Mouse (Mus musculus): ENCODE results near the gene Comt. TPM values are rescaled to one million over a fixed set of nuclear protein-coding genes. Genes with fewer than 3 reads are reported as not detected.

Comt gene
- polyA plus RNA-seq, 1 experiment from 2014 or later: 83.5 TPM

DNA sequence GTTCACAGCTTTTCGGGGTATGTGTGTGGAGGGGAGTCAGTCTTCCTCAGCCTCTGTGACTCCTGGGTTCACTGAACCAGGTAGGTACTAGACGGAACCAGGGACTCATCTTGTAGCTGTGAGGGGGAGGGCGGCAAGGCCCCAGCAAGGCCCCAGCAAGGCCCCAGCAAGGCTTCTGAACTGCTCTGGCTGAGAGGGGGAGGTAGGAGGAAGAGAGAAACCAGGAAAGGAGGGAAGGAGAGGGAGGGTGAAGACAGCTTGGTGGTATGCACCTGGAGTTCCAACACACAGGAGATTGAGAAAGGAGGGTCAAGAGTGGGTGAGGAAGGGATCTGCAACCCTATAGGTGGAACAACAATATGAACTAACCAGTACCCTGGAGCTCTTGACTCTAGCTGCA, 9.8 kb downstream of the Comt start:
- DNase-seq (ENCODE audit: low spot score): peak; percentile 76
- peak overlapping the region; percentile 56; the same call in 1 of the 2 replicates for H3K27ac ChIP-seq
- peaks cover 57% of the 10 kb centered on the region for H3K36me3 ChIP-seq
- H3K4me1 ChIP-seq: peaks cover 26% of the 10 kb centered on the region
- no peaks in the 10 kb centered on the region for H3K27me3 ChIP-seq (ENCODE audit: insufficient read depth, poor library complexity, severe bottlenecking)
- WGBS: 82% methylated on average over 3 of the region's 3 CpGs
- H3K4me3 ChIP-seq: no peak overlapping the region
- no peaks in the 10 kb centered on the region for H3K9me3 ChIP-seq

DNA sequence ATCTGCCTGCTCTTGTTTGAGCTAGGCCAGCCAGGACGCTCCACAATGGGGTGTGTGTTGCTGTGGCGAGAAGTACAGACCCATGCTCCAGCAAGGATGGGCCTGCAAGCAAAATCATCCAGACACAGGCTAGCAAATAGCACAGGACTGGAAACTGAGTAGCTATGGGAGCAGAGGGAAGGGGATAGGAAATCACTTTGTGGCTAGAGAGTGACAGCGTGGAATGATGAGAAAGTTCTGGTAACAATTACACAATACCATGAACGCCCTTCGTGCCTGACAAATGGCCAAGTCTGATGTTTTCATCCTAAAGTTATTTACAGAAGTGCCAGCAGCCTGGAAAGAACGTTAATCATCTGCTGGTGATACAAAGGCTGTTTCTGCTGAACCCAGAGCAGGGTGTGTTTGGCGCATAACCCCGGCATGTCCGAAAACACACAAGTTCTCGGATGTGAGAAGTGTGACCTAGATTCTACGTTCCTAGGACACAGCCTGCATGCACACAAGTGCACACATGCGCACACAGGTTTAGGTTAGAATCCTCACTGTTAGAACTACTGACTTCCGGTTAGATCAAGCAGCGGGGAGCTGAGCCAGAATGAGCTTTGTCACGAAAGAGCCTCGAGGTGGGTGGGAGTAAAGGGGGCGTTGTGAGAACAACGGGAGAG, 10.4 kb downstream of the Comt start:
- WGBS: 72% methylated on average over 18 of the region's 18 CpGs
- no peaks in the 10 kb centered on the region for H3K9me3 ChIP-seq
- peak; percentile 74 for DNase-seq (ENCODE audit: low spot score)
- H3K4me1 ChIP-seq: peaks cover 31% of the 10 kb centered on the region
- H3K36me3 ChIP-seq: peaks cover 57% of the 10 kb centered on the region
- H3K4me3 ChIP-seq: no peak overlapping the region
- H3K27me3 ChIP-seq (ENCODE audit: insufficient read depth, poor library complexity, severe bottlenecking): no peaks in the 10 kb centered on the region
- peak overlapping the region; percentile 56; the same call in 1 of the 2 replicates for H3K27ac ChIP-seq

DNA sequence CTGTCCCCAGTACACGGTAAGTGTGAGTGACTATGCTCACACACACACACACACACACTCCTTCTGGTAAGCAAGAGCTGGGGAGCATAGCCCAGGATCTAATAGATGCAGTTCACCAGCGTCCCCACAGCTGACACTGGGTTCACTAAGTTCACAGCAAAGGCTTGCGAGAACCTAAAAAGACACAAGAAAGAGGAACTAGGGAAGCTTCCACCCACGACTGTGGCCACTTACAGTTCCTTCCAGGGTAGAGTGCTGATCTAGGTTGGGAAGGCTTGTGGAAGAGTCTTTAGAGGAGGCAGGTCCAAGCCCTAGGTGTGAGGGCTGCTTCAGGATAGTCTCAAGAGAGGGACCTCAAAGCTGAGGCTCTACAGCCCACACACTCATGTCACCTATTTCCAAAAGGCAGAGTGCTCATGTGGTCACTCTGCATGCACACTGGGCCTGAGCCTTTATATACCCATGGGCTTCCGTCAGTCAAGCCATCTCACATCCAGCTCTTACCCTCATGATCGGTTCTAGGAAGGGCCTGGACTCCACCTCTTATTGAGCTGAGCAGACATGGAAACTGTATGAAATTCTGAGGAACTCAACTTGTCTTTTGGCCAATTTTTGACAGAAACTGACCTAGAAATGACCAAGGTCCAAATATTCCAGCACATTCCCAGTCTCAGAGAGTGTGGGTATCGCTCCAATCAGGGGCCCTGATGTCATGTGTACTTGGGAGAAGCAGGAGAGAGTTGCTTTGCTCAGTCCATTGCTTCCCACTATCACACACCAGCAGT, 13.4 kb downstream of the Comt start:
- no peak overlapping the region for H3K4me3 ChIP-seq
- H3K36me3 ChIP-seq: peaks cover 70% of the 10 kb centered on the region
- DNase-seq (ENCODE audit: low spot score): no peak
- H3K27ac ChIP-seq: no peak overlapping the region
- no peaks in the 10 kb centered on the region for H3K27me3 ChIP-seq (ENCODE audit: insufficient read depth, poor library complexity, severe bottlenecking)
- H3K4me1 ChIP-seq: peaks cover 37% of the 10 kb centered on the region
- 88% methylated on average over 7 of the region's 7 CpGs for WGBS
- H3K9me3 ChIP-seq: no peaks in the 10 kb centered on the region

DNA sequence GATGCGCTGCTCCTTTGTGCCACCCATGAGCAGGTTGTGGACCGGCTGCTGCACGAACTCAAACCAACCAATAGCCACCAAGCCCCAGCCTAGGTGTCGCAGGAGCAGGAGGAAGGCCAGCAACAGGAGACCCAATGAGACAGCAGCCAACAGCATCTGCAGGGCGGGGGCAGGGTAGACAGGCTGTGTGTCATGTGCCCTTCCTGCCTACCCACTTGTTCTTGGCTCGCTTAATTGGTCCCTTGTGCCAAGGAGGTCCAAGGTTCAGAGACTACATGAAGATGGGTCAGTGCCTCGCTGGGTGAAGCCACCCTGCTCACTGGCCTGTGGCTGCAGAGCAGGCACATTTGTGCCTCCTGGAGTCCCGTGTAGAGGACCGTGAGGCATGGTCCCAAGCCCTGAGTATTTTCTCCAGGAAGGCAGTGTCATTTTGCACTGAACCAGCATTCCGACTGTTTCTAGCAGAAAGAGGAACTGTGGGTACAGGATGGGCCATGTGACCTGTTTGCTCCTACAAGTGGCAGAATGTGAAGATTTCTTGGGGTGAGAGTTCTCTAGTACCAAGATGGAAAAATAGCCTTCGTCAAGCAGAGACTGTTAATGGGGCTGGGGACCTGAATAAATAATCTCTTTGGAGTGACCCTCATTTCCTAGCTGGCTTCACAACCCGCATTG, 14.7 kb downstream of the Comt start:
- no peaks in the 10 kb centered on the region for H3K9me3 ChIP-seq
- H3K4me3 ChIP-seq: no peak overlapping the region
- WGBS: 88% methylated on average over 12 of the region's 12 CpGs
- no peaks in the 10 kb centered on the region for H3K27me3 ChIP-seq (ENCODE audit: insufficient read depth, poor library complexity, severe bottlenecking)
- H3K4me1 ChIP-seq: peaks cover 39% of the 10 kb centered on the region
- H3K27ac ChIP-seq: no peak overlapping the region
- peaks cover 72% of the 10 kb centered on the region for H3K36me3 ChIP-seq
- peak; percentile 73 for DNase-seq (ENCODE audit: low spot score)

DNA sequence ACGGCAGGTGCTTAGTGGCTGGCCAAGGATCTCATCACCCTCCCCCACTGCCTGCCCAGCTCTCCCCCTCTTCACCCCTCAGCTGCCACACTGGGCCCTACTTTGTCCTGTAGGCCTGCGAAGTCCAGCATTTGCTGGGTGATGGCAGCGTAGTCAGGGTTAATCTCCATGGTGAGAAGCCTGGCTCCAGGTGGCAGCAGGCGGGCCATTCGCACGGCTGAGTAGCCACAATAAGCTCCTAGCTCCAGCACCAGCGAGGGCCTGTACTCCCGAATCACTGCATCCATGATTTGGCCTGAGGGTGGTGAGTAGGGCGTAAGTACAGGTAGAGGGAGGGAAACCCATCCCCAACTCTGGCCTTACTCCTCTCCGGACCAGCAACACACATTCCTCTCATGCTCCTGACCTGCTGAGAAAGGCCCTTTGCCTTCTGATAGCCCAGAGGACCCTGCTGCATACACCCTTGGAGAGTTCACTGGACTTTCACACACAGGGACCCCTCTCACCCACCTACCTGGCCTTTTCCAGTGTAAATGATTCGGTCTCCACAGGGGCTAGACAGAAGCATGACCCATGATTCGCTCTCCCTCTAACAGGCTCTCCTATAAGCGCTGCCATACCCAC, 15.5 kb downstream of the Comt start:
- DNase-seq (ENCODE audit: low spot score): peak; percentile 74
- Histone ChIP-seq H3K27ac (no peak overlapping the region), H3K4me1 (peaks cover 35% of the 10 kb centered on the region), H3K27me3 (ENCODE audit: insufficient read depth, poor library complexity, severe bottlenecking) (no peaks in the 10 kb centered on the region), H3K4me3 (no peak overlapping the region), H3K9me3 (no peaks in the 10 kb centered on the region), H3K36me3 (peaks cover 67% of the 10 kb centered on the region)
- 85% methylated on average over 13 of the region's 13 CpGs for WGBS

DNA sequence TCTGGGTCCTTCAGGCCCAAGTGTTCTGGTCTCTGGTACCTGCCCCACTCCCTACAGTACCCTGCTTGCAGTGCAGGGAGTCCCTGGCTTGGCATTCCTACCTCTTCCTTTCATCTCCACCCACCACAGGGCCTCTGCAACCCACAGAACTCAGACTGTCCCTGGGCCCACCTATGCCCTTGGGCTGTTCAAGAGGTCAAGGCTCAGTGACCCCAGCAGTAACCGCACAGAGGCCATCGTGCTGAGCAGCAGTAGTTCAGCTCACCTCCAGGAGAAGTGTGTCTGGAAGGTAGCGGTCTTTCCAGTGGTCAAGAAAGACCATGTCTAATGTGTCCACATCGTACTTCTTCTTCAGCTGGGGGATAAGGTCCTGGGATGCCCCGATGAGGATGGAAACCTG, 16.2 kb downstream of the Comt start:
- Histone ChIP-seq H3K27me3 (ENCODE audit: insufficient read depth, poor library complexity, severe bottlenecking) (no peaks in the 10 kb centered on the region), H3K27ac (no peak overlapping the region), H3K4me3 (no peak overlapping the region), H3K36me3 (peaks cover 69% of the 10 kb centered on the region), H3K9me3 (no peaks in the 10 kb centered on the region), H3K4me1 (peaks cover 42% of the 10 kb centered on the region)
- DNase-seq (ENCODE audit: low spot score): no peak
- WGBS: 85% methylated on average over 5 of the region's 5 CpGs

DNA sequence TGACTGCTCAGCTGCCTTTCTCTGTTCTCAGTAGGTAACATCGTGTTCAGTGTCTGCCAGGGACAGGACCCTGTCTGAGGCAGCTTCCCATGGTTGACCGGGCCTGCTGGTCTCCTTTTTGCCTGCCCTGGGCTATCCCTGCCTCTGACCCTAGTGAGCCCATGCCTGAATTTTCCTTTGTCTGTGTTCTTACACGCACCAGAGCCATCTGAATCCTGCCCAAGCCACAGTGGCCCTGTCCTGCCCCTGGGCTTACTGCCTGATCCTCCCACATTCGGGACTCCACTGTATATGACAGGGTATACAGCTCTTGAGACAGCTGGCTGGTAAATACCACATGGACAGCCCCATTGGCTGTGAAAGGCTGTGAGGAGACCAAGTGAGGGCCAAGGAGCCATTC, 16.9 kb downstream of the Comt start:
- H3K27me3 ChIP-seq (ENCODE audit: insufficient read depth, poor library complexity, severe bottlenecking): no peaks in the 10 kb centered on the region
- 83% methylated on average over 4 of the region's 4 CpGs for WGBS
- H3K4me3 ChIP-seq: no peak overlapping the region
- no peak overlapping the region for H3K27ac ChIP-seq
- H3K4me1 ChIP-seq: peaks cover 42% of the 10 kb centered on the region
- no peaks in the 10 kb centered on the region for H3K9me3 ChIP-seq
- peaks cover 71% of the 10 kb centered on the region for H3K36me3 ChIP-seq
- DNase-seq (ENCODE audit: low spot score): no peak

DNA sequence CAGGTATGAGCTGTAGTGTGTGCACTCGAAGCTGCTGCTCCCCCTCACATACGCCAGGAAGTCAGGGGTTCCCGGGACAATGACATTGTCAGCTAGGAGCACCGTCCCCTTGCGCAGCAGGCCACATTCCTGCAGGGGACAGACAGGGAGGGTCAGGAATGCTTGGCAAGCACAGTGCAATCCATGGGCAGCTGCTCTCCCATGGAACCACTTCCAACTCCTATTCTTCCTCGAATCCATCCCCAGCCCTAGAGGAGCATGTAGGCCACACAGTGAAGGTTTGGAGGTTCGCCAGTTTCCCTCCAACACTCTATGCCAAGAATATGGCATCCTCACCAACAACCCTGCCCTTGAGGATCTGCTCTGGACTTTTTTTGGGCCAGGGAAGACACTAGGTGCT, 18.7 kb downstream of the Comt start:
- 61% methylated on average over 7 of the region's 7 CpGs for WGBS
- no peaks in the 10 kb centered on the region for H3K9me3 ChIP-seq
- peaks cover 42% of the 10 kb centered on the region for H3K4me1 ChIP-seq
- peak overlapping the region; percentile 49; the same call in 1 of the 2 replicates for H3K27ac ChIP-seq
- H3K27me3 ChIP-seq (ENCODE audit: insufficient read depth, poor library complexity, severe bottlenecking): no peaks in the 10 kb centered on the region
- peaks cover 80% of the 10 kb centered on the region for H3K36me3 ChIP-seq
- H3K4me3 ChIP-seq: no peak overlapping the region
- DNase-seq (ENCODE audit: low spot score): no peak

DNA sequence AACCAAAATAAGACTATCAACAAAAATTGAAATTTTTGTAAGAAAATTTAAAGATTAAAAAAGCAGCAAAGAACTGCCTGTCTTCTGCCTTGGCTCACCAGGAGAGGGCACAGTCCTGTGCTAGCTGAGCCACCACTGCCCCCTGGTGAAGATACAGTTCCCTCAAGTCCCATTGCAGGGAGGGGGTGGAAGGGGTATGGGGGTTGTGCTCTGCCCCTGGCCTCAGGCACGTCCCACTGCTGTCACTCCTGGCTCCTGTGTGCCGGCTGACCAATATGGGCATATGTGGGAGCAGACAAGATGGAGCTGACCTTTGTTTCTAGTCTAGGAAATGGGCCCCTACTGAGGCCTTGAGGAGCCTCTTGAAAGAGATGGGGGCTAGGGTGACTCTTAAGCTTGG, 20.4 kb downstream of the Comt start:
- WGBS: 13% methylated on average over 2 of the region's 2 CpGs
- peaks cover 42% of the 10 kb centered on the region for H3K4me1 ChIP-seq
- H3K27ac ChIP-seq: 0 out of 2 replicates have a peak overlapping the region, but pooled peaks have one; percentile 8
- H3K27me3 ChIP-seq (ENCODE audit: insufficient read depth, poor library complexity, severe bottlenecking): no peaks in the 10 kb centered on the region
- H3K36me3 ChIP-seq: peaks cover 82% of the 10 kb centered on the region
- H3K9me3 ChIP-seq: no peaks in the 10 kb centered on the region
- no peak overlapping the region for H3K4me3 ChIP-seq
- no peak for DNase-seq (ENCODE audit: low spot score)

DNA sequence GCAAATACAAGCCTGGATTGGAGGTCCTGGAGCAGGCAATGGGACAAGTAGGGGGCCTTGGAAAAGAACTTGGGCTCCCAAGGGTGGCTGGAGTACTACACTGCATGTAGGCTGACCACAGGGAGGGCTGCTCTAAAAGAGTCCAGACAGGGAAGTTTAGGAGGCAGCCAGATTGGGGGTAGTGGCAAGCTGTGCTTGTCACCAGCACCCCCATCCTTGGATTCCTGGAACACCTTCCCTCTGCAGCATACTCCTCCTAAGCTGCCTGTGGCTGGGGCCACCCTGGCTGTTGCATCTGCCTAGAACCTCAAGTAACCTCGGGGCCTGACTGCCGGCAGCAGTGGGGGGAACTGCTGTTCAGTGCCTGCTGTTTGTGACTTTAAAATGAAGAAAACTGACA, 20.8 kb downstream of the Comt start:
- Histone ChIP-seq H3K9me3 (no peaks in the 10 kb centered on the region), H3K4me3 (no peak overlapping the region), H3K27me3 (ENCODE audit: insufficient read depth, poor library complexity, severe bottlenecking) (no peaks in the 10 kb centered on the region), H3K36me3 (peaks cover 78% of the 10 kb centered on the region), H3K27ac (0 out of 2 replicates have a peak overlapping the region, but pooled peaks have one; percentile 26), H3K4me1 (peaks cover 45% of the 10 kb centered on the region)
- DNase-seq (ENCODE audit: low spot score): no peak
- WGBS: 76% methylated on average over 2 of the region's 2 CpGs

DNA sequence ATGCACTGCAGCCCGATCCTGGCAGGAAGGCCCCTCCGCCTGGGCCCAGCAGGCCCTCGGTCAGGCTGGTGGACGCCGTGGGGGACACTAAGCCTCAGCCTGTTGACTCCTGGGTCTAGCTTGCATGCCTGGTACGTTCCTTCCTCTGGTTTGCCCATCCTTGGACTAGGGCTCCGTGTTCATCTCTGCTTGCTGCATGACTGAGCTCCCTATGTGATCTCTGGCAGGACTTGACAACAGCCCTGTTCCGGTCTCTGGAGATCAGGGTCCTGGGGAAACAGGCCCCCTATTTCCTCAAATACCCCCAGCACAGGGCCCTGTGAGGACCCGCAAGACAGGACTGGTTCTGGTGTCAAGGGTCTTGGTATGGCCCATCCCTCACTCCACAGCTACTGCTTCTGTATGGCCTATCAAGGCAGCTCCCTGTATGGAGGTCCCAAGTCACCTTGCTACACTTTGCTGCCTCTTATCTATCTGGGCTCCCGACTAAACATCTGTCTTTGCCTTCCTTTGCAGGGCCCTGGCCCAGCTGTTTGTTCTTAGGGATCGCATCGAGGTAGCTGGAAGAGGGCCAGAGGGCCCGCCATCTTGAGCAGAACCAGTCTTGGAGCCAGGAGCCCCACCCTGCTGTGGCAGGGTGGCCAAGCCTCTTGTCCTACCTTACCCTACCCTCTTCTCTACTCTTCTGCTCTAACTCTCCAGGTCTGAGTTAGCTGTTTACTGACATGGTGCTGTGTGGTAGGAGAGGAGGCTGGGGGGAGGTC, 21.4 kb downstream of the Comt start:
- Histone ChIP-seq H3K9me3 (no peaks in the 10 kb centered on the region), H3K27me3 (ENCODE audit: insufficient read depth, poor library complexity, severe bottlenecking) (no peaks in the 10 kb centered on the region), H3K4me3 (no peak overlapping the region), H3K27ac (0 out of 2 replicates have a peak overlapping the region, but pooled peaks have one; percentile 26), H3K36me3 (peaks cover 77% of the 10 kb centered on the region), H3K4me1 (peaks cover 48% of the 10 kb centered on the region)
- WGBS: 89% methylated on average over 13 of the region's 13 CpGs
- DNase-seq (ENCODE audit: low spot score): no peak

DNA sequence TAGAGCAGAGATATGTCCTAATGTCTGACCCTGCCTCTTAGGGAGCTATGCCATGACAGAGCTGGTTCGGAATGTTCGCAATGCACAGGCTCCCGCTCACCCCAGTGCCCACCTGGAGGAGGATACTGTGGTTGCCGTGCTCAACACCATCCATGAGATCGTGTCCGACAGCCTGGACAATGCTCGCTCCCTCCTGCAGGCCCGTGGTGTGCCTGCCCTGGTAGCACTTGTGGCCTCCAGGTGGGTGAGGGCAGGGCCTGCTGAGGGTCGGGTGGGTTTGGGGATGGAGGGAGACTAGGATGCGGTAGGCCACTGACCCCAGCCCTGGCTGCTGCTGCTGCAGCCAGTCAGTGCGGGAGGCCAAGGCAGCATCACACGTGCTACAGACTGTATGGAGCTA, 23.4 kb downstream of the Comt start:
- WGBS: 78% methylated on average over 12 of the region's 12 CpGs
- Histone ChIP-seq H3K9me3 (no peaks in the 10 kb centered on the region), H3K27me3 (ENCODE audit: insufficient read depth, poor library complexity, severe bottlenecking) (no peaks in the 10 kb centered on the region), H3K4me1 (peaks cover 54% of the 10 kb centered on the region), H3K4me3 (no peak overlapping the region), H3K36me3 (peaks cover 80% of the 10 kb centered on the region), H3K27ac (no peak overlapping the region)
- DNase-seq (ENCODE audit: low spot score): no peak

Measured in heart, embryonic 10.5 days (tissue).